Mouse (Mus musculus) E14TG2a.4 (cell line): Measurements from ENCODE around the gene Mr1.

ENCODE experiments used
- CTCF ChIP-seq: conservative IDR thresholded peaks from 2 replicates; pipeline ENCODE4 v1.5.1; 2014; ENCODE audit warnings: low read length
- POU5F1 ChIP-seq: IDR thresholded peaks from 2 replicates; pipeline ENCODE4 v1.6.1; 2014; ENCODE audit warnings: low read length, borderline replicate concordance

DNA sequence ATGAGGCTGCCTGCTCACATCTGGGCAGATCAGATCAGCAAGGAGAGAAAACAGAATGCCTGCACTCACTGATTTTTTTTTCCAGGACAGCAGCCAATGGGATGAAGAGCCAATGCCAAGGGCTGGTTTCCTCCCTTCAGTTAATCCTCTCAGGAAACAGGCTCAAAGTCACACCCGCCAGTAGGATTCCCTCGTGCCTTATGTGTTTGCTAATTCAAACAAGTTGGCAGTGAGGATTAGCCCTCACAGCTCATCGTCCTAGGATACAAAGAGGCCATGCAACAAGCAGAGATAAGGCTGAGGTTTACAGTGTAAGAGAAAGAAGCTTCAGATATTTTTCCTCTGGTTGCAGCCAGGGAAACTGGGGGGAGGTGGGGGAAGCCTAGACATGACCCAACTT is 32.7 kb downstream of the Mr1 start:
- TF ChIP-seq POU5F1 (no peak), CTCF (no peak)
